ENCODE assay signal across 20 mouse cellular contexts in the genomic region with DNA sequence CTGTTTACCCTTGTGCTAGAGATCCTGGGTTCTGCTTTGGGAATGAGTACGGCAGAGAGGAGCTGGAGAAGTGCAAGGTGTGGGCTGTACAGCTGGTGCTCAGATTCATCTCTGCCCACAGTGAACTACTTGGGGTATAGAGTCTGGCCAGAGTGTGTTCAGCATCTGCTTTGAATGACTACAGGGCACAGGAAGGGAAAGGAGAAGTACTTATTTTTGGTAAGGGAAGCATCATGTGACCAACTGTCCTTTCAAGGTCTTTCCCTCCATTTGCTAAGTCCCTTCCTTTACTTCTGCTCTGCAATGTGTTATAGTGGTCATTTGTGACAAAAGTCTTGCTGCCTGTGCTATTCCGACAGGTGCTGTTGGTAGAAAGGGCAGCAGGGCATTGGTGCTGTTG. TPM values are rescaled to one million over a fixed set of nuclear protein-coding genes. Genes with fewer than 3 reads are reported as not detected.
DNase-seq lines count a peak whose midpoint lies in the region; ATAC-seq and TF ChIP-seq lines count a peak whose summit lies in the region.
"Had no signal": no experiment of that assay in that cellular context is flagged by ENCODE, and none has a peak within 500 bp of the region (broad histone marks: within the 10 kb centered on the region; RNA-seq: fewer than 3 reads in every experiment).

No protein-coding gene starts in this region.

- H3K9me3 ChIP-seq in liver, postnatal 0 days (ENCODE audit: low read length): no peaks in the 10 kb centered on the region
- H3K9me3 ChIP-seq in stomach, postnatal 0 days (ENCODE audit: control insufficient read depth, low read length): no peaks in the 10 kb centered on the region
- no peaks in the 10 kb centered on the region for H3K9me3 ChIP-seq in hindbrain, embryonic 11.5 days (ENCODE audit: control insufficient read depth, low read length)
- H3K9me3 ChIP-seq: forebrain, embryonic 12.5 days; kidney, embryonic 15.5 days; megakaryocyte, embryonic 14.5 days; neural tube, embryonic 13.5 days had no signal

- TF ChIP-seq CTCF in liver, postnatal 0 days (IDR thresholded peaks at IDR 0.05; ENCODE audit: low read depth): no peak
- no peak for TF ChIP-seq CTCF in stomach, postnatal 0 days (IDR thresholded peaks at IDR 0.05; ENCODE audit: low read depth)

- H3K4me1 ChIP-seq in liver, postnatal 0 days (ENCODE audit: insufficient read depth): peaks cover 16% of the 10 kb centered on the region
- H3K4me1 ChIP-seq in stomach, postnatal 0 days (replicated peaks; ENCODE audit: control insufficient read depth, insufficient read depth): no peaks in the 10 kb centered on the region
- no peaks in the 10 kb centered on the region for H3K4me1 ChIP-seq in hindbrain, embryonic 11.5 days (replicated peaks; ENCODE audit: control insufficient read depth, insufficient read depth, low read length)
- H3K4me1 ChIP-seq: forebrain, embryonic 12.5 days; kidney, embryonic 15.5 days; neural tube, embryonic 13.5 days had no signal

- 58% methylated on average over 2 of the region's 2 CpGs for WGBS in liver, postnatal 0 days (ENCODE audit: insufficient replicate concordance)
- 86% methylated on average over 2 of the region's 2 CpGs for WGBS in stomach, postnatal 0 days
- 89% methylated on average over 2 of the region's 2 CpGs for WGBS in hindbrain, embryonic 11.5 days

- ATAC-seq in liver, postnatal 0 days: peak; percentile 28; the same call in 1 of the 2 replicates
- ATAC-seq in stomach, postnatal 0 days (ENCODE audit: low FRiP score, low TSS enrichment): no peak
- no peak for ATAC-seq in hindbrain, embryonic 11.5 days (ENCODE audit: low FRiP score)
- ATAC-seq: hindbrain, postnatal 0 days had no signal

- peak; percentile 24 for DNase-seq in layer of hippocampus, adult 9-10 months (ENCODE audit: low spot score)
- DNase-seq in layer of hippocampus, adult 18-20 months (ENCODE audit: low spot score in 2 of 2): no peak
- peak; percentile 25 to 51 for DNase-seq in spleen, postnatal 36 days (ENCODE audit: low spot score in 2 of 2)
- no peak for DNase-seq in spleen, postnatal 4 days (ENCODE audit: low spot score in 2 of 2)
- no peak for DNase-seq in liver, postnatal 0 days
- no peak for DNase-seq in stomach, postnatal 0 days (ENCODE audit: low spot score)
- no peak for DNase-seq in hindbrain, embryonic 11.5 days (ENCODE audit: low spot score)
- DNase-seq in left cerebral cortex, adult 8-10 months (ENCODE audit: low spot score in 2 of 2): no peak
- DNase-seq: adrenal gland, adult 2 months; cerebellum, adult 8-10 months; heart, adult 2 months; heart, postnatal 14 days; lung, adult 2 months had no signal

- H3K27ac ChIP-seq in liver, postnatal 0 days (ENCODE audit: low read depth): peak overlapping the region; percentile 46
- no peak overlapping the region for H3K27ac ChIP-seq in stomach, postnatal 0 days (replicated peaks)
- no peak overlapping the region for H3K27ac ChIP-seq in hindbrain, embryonic 11.5 days (ENCODE audit: low read depth, low read length)
- H3K27ac ChIP-seq: forebrain, embryonic 12.5 days; heart, adult 2 months; hindbrain, postnatal 0 days; kidney, embryonic 15.5 days; neural tube, embryonic 13.5 days had no signal

- peaks cover 76% of the 10 kb centered on the region for H3K36me3 ChIP-seq in liver, postnatal 0 days (replicated peaks; ENCODE audit: insufficient read depth, low read length)
- H3K36me3 ChIP-seq in stomach, postnatal 0 days (ENCODE audit: control insufficient read depth, insufficient read depth, low read length): peaks cover 31% of the 10 kb centered on the region
- peaks cover 5% of the 10 kb centered on the region; the same call in 1 of the 2 replicates for H3K36me3 ChIP-seq in hindbrain, embryonic 11.5 days (ENCODE audit: control insufficient read depth, insufficient read depth, low read length)

- H3K4me2 ChIP-seq in liver, postnatal 0 days (ENCODE audit: low read depth, low read length): no peak overlapping the region
- H3K4me2 ChIP-seq in stomach, postnatal 0 days (replicated peaks; ENCODE audit: low read depth): no peak overlapping the region
- H3K4me2 ChIP-seq in hindbrain, embryonic 11.5 days (replicated peaks; ENCODE audit: low read depth, low read length): no peak overlapping the region
- H3K4me2 ChIP-seq: forebrain, embryonic 12.5 days; kidney, embryonic 15.5 days; neural tube, embryonic 13.5 days had no signal

- no peak overlapping the region for H3K9ac ChIP-seq in liver, postnatal 0 days (replicated peaks)
- no peak overlapping the region for H3K9ac ChIP-seq in stomach, postnatal 0 days (ENCODE audit: low read length)
- H3K9ac ChIP-seq in hindbrain, embryonic 11.5 days (ENCODE audit: low read depth, low read length): no peak overlapping the region
- H3K9ac ChIP-seq: forebrain, embryonic 12.5 days; kidney, embryonic 15.5 days; neural tube, embryonic 13.5 days had no signal

- no peak overlapping the region for H3K4me3 ChIP-seq in liver, postnatal 0 days (ENCODE audit: low read depth, low read length)
- H3K4me3 ChIP-seq in stomach, postnatal 0 days (ENCODE audit: low read depth, low read length): no peak overlapping the region
- no peak overlapping the region for H3K4me3 ChIP-seq in hindbrain, embryonic 11.5 days (ENCODE audit: low read depth, low read length)
- H3K4me3 ChIP-seq: forebrain, embryonic 12.5 days; heart, adult 2 months; kidney, embryonic 15.5 days; megakaryocyte, embryonic 14.5 days; neural tube, embryonic 13.5 days had no signal

- TF ChIP-seq EP300 in liver, postnatal 0 days (IDR thresholded peaks at IDR 0.05; ENCODE audit: low read depth): no peak
- TF ChIP-seq EP300 in stomach, postnatal 0 days (optimal IDR thresholded peaks at IDR 0.05): no peak

- no peaks in the 10 kb centered on the region for H3K27me3 ChIP-seq in liver, postnatal 0 days (ENCODE audit: insufficient read depth, low read length)
- H3K27me3 ChIP-seq in stomach, postnatal 0 days (ENCODE audit: control insufficient read depth, insufficient read depth, low read length): no peaks in the 10 kb centered on the region
- H3K27me3 ChIP-seq in hindbrain, embryonic 11.5 days (ENCODE audit: control insufficient read depth, insufficient read depth, low read length): no peaks in the 10 kb centered on the region
- H3K27me3 ChIP-seq: forebrain, embryonic 12.5 days; kidney, embryonic 15.5 days; megakaryocyte, embryonic 14.5 days; neural tube, embryonic 13.5 days had no signal

RNA-seq across cellular contexts. Expression of a gene that starts 5.4 kb away (rescaled TPM):
- not detected for total RNA-seq in layer of hippocampus, adult 18-20 months (2021)
- 0.70 TPM in 1 of 2 replicates, not detected in the other for polyA plus RNA-seq in liver, postnatal 0 days (2015; fragmentation: Nextera tagmentation; extraction: Ambion mirVana)
- polyA plus RNA-seq in stomach, postnatal 0 days (2015; fragmentation: Nextera tagmentation; extraction: Ambion mirVana): 514 and 560 TPM in 2 replicates
- polyA plus RNA-seq in hindbrain, embryonic 11.5 days (2014; fragmentation: Nextera tagmentation; extraction: Ambion mirVana): 0.46 and 0.51 TPM in 2 replicates
- total RNA-seq in left cerebral cortex, adult 8-10 months (2022): not detected
- total RNA-seq: adrenal gland, adult 2 months; gastrocnemius, adult 18-20 months; heart, adult 2 months; hindbrain, postnatal 0 days; left cerebral cortex, postnatal 36 days had no signal
- polyA plus RNA-seq: adrenal gland, adult 2 months had no signal

RNA-seq across cellular contexts. Expression of a gene that starts 17.4 kb away (rescaled TPM):
- 10 to 100 TPM; 54.4 to 60.9 TPM for total RNA-seq in layer of hippocampus, adult 18-20 months (2021)
- 0.62 and 0.83 TPM in 2 replicates for polyA plus RNA-seq in liver, postnatal 0 days (2015; fragmentation: Nextera tagmentation; extraction: Ambion mirVana)
- polyA plus RNA-seq in stomach, postnatal 0 days (2015; fragmentation: Nextera tagmentation; extraction: Ambion mirVana): 0.73 and 0.97 TPM in 2 replicates
- 1.1 and 1.2 TPM in 2 replicates for polyA plus RNA-seq in hindbrain, embryonic 11.5 days (2014; fragmentation: Nextera tagmentation; extraction: Ambion mirVana)
- 10 to 100 TPM; 70.4 to 85.5 (median 78.8) TPM for total RNA-seq in left cerebral cortex, adult 8-10 months (2022)

RNA-seq across cellular contexts. Expression of a gene that starts 26.3 kb away (rescaled TPM):
- total RNA-seq in layer of hippocampus, adult 18-20 months (2021): 10 to 100 TPM; 73.3 to 75.9 TPM
- polyA plus RNA-seq in liver, postnatal 0 days (2015; fragmentation: Nextera tagmentation; extraction: Ambion mirVana): 102 and 110 TPM in 2 replicates
- 165 and 184 TPM in 2 replicates for polyA plus RNA-seq in stomach, postnatal 0 days (2015; fragmentation: Nextera tagmentation; extraction: Ambion mirVana)
- 273 and 287 TPM in 2 replicates for polyA plus RNA-seq in hindbrain, embryonic 11.5 days (2014; fragmentation: Nextera tagmentation; extraction: Ambion mirVana)
- total RNA-seq in left cerebral cortex, adult 8-10 months (2022): 10 to 100 TPM; 62.3 to 72.8 (median 68.6) TPM

Comparison
In these comparisons a context has a peak if more than half of its experiments do, and no peak if none do; other contexts are left out.
1. DNase-seq: peak in layer of hippocampus, adult 9-10 months (single experiment) and spleen, postnatal 36 days (2 of 2); none in layer of hippocampus, adult 18-20 months (0 of 2), spleen, postnatal 4 days (0 of 2), liver, postnatal 0 days (single experiment), stomach, postnatal 0 days (single experiment), hindbrain, embryonic 11.5 days (single experiment) and left cerebral cortex, adult 8-10 months (0 of 2).
2. RNA of a gene that starts 5.4 kb away (polyA plus RNA-seq): 514 to 560 TPM in stomach, postnatal 0 days; 0.46 to 0.51 TPM in hindbrain, embryonic 11.5 days and 0.70 TPM in liver, postnatal 0 days; every median in the first group is over 100 times any median in the second.